Mouse (Mus musculus): ENCODE data around the gene Hmgn1. TPM values are rescaled to one million over a fixed set of nuclear protein-coding genes. Genes with fewer than 3 reads are reported as not detected.

Gene Hmgn1
- total and polyA plus RNA-seq, 3 experiments: 243 to 745 (median 394) TPM

- in situ Hi-C loops (cut with MboI; ENCODE audit: low pct_ligation_motif_present, low pct_unique_long_range_greater_than_20kb, low sequenced_read_pairs) (loop anchor here (10.0 kb wide), 1 partner anchor 122 kb away; no protein-coding TSS in a partner anchor), dilution Hi-C loops (cut with MboI; ENCODE audit: extremely low pct_ligation_motif_present, extremely low pct_unique_long_range_greater_than_20kb, low sequenced_read_pairs) (no loop called here)
- TF ChIP-seq ZMIZ1 (IDR thresholded peaks at IDR 0.05; ENCODE audit: low read depth, low read length) (no peak), ETS1 (conservative IDR thresholded peaks at IDR 0.05; ENCODE audit: low read depth, low read length) (no peak), BHLHE40 (IDR thresholded peaks at IDR 0.05; ENCODE audit: low read depth, low read length) (no peak)
Measured at GRCm38 (mm10) chr16:96157171-96157570, 29.6 kb upstream of the Hmgn1 start.

GRCm38 (mm10) chr16:96156019-96156418 is 28.5 kb upstream of the Hmgn1 start:
- H3K36me3 ChIP-seq (replicated peaks in 1 of 2; ENCODE audit: control insufficient read depth in 1 of 2, insufficient read depth in 1 of 2, low read length in 1 of 2): peaks cover 36 to 92% of the 10 kb centered on the region in 2 experiments
- no peak overlapping the region for H3K27ac ChIP-seq (ENCODE audit: insufficient read depth, low read depth)
- no peaks in the 10 kb centered on the region for H3K27me3 ChIP-seq (replicated peaks)
- H3K4me2 ChIP-seq (ENCODE audit: insufficient read depth, low read depth, poor library complexity, severe bottlenecking): no peak overlapping the region
- H3K79me2 ChIP-seq (replicated peaks; ENCODE audit: control insufficient read depth, extremely low read depth, insufficient read depth, poor library complexity, severe bottlenecking): no peaks in the 10 kb centered on the region
- dilution Hi-C loops (cut with MboI; ENCODE audit: extremely low pct_ligation_motif_present, extremely low pct_unique_long_range_greater_than_20kb, low sequenced_read_pairs) (no loop called here), in situ Hi-C loops (cut with MboI; ENCODE audit: low pct_ligation_motif_present, low pct_unique_long_range_greater_than_20kb, low sequenced_read_pairs) (loop anchor here (10.0 kb wide), 1 partner anchor 121 kb away; no protein-coding TSS in a partner anchor)
- DNase-seq (ENCODE audit: extremely low read depth): no peak
- H3K4me1 ChIP-seq (ENCODE audit: control insufficient read depth in 1 of 2, insufficient read depth in 2 of 2): no peaks in the 10 kb centered on the region
- no peak for TF ChIP-seq BHLHE40 (IDR thresholded peaks at IDR 0.05; ENCODE audit: low read depth, low read length)
- no peak for TF ChIP-seq POLR2AphosphoS2 (IDR thresholded peaks at IDR 0.05; ENCODE audit: low read depth, low read length)
- no peak for TF ChIP-seq NELFE (IDR thresholded peaks at IDR 0.05; ENCODE audit: low read depth, low read length)
- TF ChIP-seq IRF4 (IDR thresholded peaks at IDR 0.05; ENCODE audit: low read depth, low read length): no peak
- no peak for TF ChIP-seq SIN3A (IDR thresholded peaks at IDR 0.05; ENCODE audit: low read length)
- no peak for TF ChIP-seq KAT2A (IDR thresholded peaks at IDR 0.05; ENCODE audit: insufficient replicate concordance, low read length)
- no peak for TF ChIP-seq HCFC1 (IDR thresholded peaks at IDR 0.05; ENCODE audit: low read depth, low read length)
- TF ChIP-seq ZC3H11A (IDR thresholded peaks at IDR 0.05; ENCODE audit: low read depth, low read length): no peak
- no peak for TF ChIP-seq MYC (IDR thresholded peaks at IDR 0.05; ENCODE audit: low read depth, low read length)
- no peak for TF ChIP-seq GABPA (IDR thresholded peaks at IDR 0.05; ENCODE audit: insufficient replicate concordance, low read depth, low read length)
- TF ChIP-seq ZNF384 (IDR thresholded peaks at IDR 0.05; ENCODE audit: low read depth, low read length): no peak
- no peak for TF ChIP-seq EP300 (IDR thresholded peaks at IDR 0.05; ENCODE audit: low read length)
- no peak for TF ChIP-seq TCF12 (IDR thresholded peaks at IDR 0.05; ENCODE audit: low read depth, low read length)
- TF ChIP-seq MAZ (IDR thresholded peaks at IDR 0.05; ENCODE audit: low read depth, low read length): no peak
- no peak for TF ChIP-seq MAFK (IDR thresholded peaks at IDR 0.05; ENCODE audit: insufficient replicate concordance, low read length)
- no peak for TF ChIP-seq ZKSCAN1 (IDR thresholded peaks at IDR 0.05; ENCODE audit: borderline replicate concordance, low read depth, low read length)
- TF ChIP-seq USF2 (conservative IDR thresholded peaks at IDR 0.05; ENCODE audit: low read depth, low read length): no peak
- H3K9ac ChIP-seq (ENCODE audit: insufficient read depth, low read depth): no peak overlapping the region
- no peaks in the 10 kb centered on the region for H3K9me3 ChIP-seq (replicated peaks; ENCODE audit: low read length)
- no peak overlapping the region for H3K4me3 ChIP-seq (replicated peaks in 1 of 3; ENCODE audit: low read depth in 2 of 3, low read length in 2 of 3, poor library complexity in 1 of 3)

More at GRCm38 (mm10) chr16:96157171-96157570, 29.6 kb upstream of the Hmgn1 start:
- no peaks in the 10 kb centered on the region for H3K79me2 ChIP-seq (replicated peaks; ENCODE audit: control insufficient read depth, extremely low read depth, insufficient read depth, poor library complexity, severe bottlenecking)
- H3K27me3 ChIP-seq (replicated peaks): no peaks in the 10 kb centered on the region
- DNase-seq (ENCODE audit: extremely low read depth): no peak
- no peak overlapping the region for H3K27ac ChIP-seq (ENCODE audit: insufficient read depth, low read depth)
- no peaks in the 10 kb centered on the region for H3K4me1 ChIP-seq (ENCODE audit: control insufficient read depth in 1 of 2, insufficient read depth in 2 of 2)
- no peak overlapping the region for H3K9ac ChIP-seq (ENCODE audit: insufficient read depth, low read depth)
- H3K9me3 ChIP-seq (replicated peaks; ENCODE audit: low read length): no peaks in the 10 kb centered on the region
- no peak overlapping the region for H3K4me3 ChIP-seq (replicated peaks in 1 of 3; ENCODE audit: low read depth in 2 of 3, low read length in 2 of 3, poor library complexity in 1 of 3)
- no peak overlapping the region for H3K4me2 ChIP-seq (ENCODE audit: insufficient read depth, low read depth, poor library complexity, severe bottlenecking)
- H3K36me3 ChIP-seq (replicated peaks in 1 of 2; ENCODE audit: control insufficient read depth in 1 of 2, insufficient read depth in 1 of 2, low read length in 1 of 2): peaks cover 35 to 86% of the 10 kb centered on the region in 2 experiments

Data from CH12.LX (cell line).